Mouse (Mus musculus) midbrain, embryonic 10.5 days (tissue): ENCODE measurements at regions not wholly inside any gene's neighbourhood (a gene's known extent, or its start where the extent isn't known, plus 50 kb on each side); places are given as distances from the start of the nearest gene placed in this dataset.

Source experiments
- DNase-seq: peaks from one replicate; pipeline ENCODE4 v3.0.0-alpha.2; 2017; ENCODE audit warnings: low spot score
- H3K27ac ChIP-seq: fragments of 300-500 bp; sonication (generic); replicated peaks from 2 replicates; pipeline ENCODE4 v1.5.1; 2016; ENCODE audit warnings: mild to moderate bottlenecking
- H3K27me3 ChIP-seq: fragments of 300-500 bp; sonication (generic); 2 replicates; pipeline ENCODE4 v1.6.1; 2016; ENCODE audit warnings: low read depth, mild to moderate bottlenecking; ENCODE audit not compliant: poor library complexity, severe bottlenecking
- H3K36me3 ChIP-seq: fragments of 300-500 bp; sonication (generic); 2 replicates; pipeline ENCODE4 v1.6.1; 2016; ENCODE audit warnings: mild to moderate bottlenecking, moderate library complexity
- H3K4me1 ChIP-seq: fragments of 300-500 bp; sonication (generic); 2 replicates; pipeline ENCODE4 v1.6.1; 2016
- H3K4me3 ChIP-seq: fragments of 300-500 bp; sonication (generic); 2 replicates; pipeline ENCODE4 v1.5.1; 2016; ENCODE audit warnings: mild to moderate bottlenecking, moderate library complexity
- H3K9me3 ChIP-seq: fragments of 300-500 bp; sonication (generic); replicated peaks from 2 replicates; pipeline ENCODE4 v1.6.1; 2016; ENCODE audit warnings: mild to moderate bottlenecking
- WGBS: fragments of 180-500 bp; shearing (Covaris S2); methylation state at CpG from one replicate; pipeline ENCODE4 v1.1.7; 2016; 5-methylcytosine and 5-hydroxymethylcytosine counted together

GRCm38 (mm10) chr3:70145728-70146127 is 138.3 kb downstream of the Otol1 start:
- H3K4me1 ChIP-seq = no peaks in the 10 kb centered on the region
- H3K27ac ChIP-seq = no peak overlapping the region
- WGBS = 78% methylated on average over 1 of the region's 1 CpGs
- no peak overlapping the region for H3K4me3 ChIP-seq
- H3K36me3 ChIP-seq = no peaks in the 10 kb centered on the region
- DNase-seq = no peak
- H3K9me3 ChIP-seq = no peaks in the 10 kb centered on the region
- H3K27me3 ChIP-seq = no peaks in the 10 kb centered on the region

GRCm38 (mm10) chr3:70151156-70151555 is 143.7 kb downstream of the Otol1 start:
- no peak overlapping the region for H3K4me3 ChIP-seq
- 73% methylated on average over 5 of the region's 5 CpGs for WGBS
- 0 out of 2 replicates have a peak, but pooled peaks cover 3% of the 10 kb centered on the region for H3K4me1 ChIP-seq
- no peaks in the 10 kb centered on the region for H3K36me3 ChIP-seq
- no peak overlapping the region for H3K27ac ChIP-seq
- H3K9me3 ChIP-seq = no peaks in the 10 kb centered on the region
- H3K27me3 ChIP-seq = no peaks in the 10 kb centered on the region
- DNase-seq = no peak

- no peak overlapping the region for H3K27ac ChIP-seq
- H3K4me1 ChIP-seq = 0 out of 2 replicates have a peak, but pooled peaks cover 3% of the 10 kb centered on the region
- H3K4me3 ChIP-seq = no peak overlapping the region
- WGBS = 76% methylated on average over 9 of the region's 9 CpGs
- no peaks in the 10 kb centered on the region for H3K27me3 ChIP-seq
- DNase-seq = no peak
- no peaks in the 10 kb centered on the region for H3K9me3 ChIP-seq
- H3K36me3 ChIP-seq = no peaks in the 10 kb centered on the region
Observed at GRCm38 (mm10) chr3:70160043-70160442, 152.6 kb downstream of the Otol1 start.

DNA sequence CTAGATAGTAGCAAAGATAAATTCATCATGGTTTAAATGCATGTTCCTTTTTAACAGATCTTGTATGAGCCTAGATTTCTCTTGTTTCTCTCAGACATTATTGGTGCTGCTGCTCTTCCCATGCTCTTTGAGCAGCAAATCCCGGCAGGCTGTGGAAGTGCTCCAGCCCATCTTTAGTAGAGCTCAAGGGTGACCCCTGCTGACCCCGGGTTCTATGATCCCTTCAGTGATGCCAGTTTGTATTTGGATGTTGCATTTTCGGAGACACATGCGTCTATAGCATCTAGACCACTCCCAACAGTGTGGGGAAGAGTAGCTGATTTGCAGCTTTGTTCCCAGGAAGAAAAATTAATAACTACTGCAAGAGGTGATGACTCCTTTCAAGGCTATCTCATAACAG is 164.3 kb downstream of the Otol1 start:
- Histone ChIP-seq H3K4me3 (no peak overlapping the region), H3K9me3 (no peaks in the 10 kb centered on the region), H3K4me1 (no peaks in the 10 kb centered on the region), H3K36me3 (no peaks in the 10 kb centered on the region), H3K27me3 (no peaks in the 10 kb centered on the region), H3K27ac (no peak overlapping the region)
- no peak for DNase-seq
- WGBS = 59% methylated on average over 4 of the region's 4 CpGs

- WGBS = 96% methylated on average over 1 of the region's 1 CpGs
- Histone ChIP-seq H3K4me1 (no peaks in the 10 kb centered on the region), H3K27me3 (no peaks in the 10 kb centered on the region), H3K9me3 (no peaks in the 10 kb centered on the region), H3K4me3 (no peak overlapping the region), H3K36me3 (no peaks in the 10 kb centered on the region), H3K27ac (no peak overlapping the region)
- DNase-seq = no peak
Observed at GRCm38 (mm10) chr3:70176391-70176790, 169.0 kb downstream of the Otol1 start.

DNA sequence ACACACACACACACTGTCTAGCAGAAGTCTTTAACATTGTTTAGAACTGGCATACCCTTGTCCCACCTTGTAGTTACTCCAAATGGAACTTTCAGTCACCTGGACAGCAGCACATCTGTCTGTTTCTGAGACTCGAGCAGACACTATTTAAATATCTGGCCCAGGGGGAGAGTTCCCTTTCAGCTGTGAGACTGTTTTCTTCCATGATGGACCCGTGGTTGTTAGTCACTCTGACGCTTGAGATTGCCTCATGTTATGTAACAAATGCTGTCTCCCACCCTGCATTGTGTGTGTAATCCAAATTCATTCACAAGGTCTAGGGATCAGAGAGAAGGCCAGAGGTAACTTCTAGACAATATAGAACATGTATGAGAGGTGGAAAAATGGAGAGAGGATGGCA is 174.2 kb downstream of the Otol1 start:
- Histone ChIP-seq H3K4me1 (no peaks in the 10 kb centered on the region), H3K4me3 (no peak overlapping the region), H3K36me3 (no peaks in the 10 kb centered on the region), H3K27ac (no peak overlapping the region), H3K27me3 (no peaks in the 10 kb centered on the region), H3K9me3 (no peaks in the 10 kb centered on the region)
- DNase-seq = no peak
- 83% methylated on average over 3 of the region's 3 CpGs for WGBS

DNA sequence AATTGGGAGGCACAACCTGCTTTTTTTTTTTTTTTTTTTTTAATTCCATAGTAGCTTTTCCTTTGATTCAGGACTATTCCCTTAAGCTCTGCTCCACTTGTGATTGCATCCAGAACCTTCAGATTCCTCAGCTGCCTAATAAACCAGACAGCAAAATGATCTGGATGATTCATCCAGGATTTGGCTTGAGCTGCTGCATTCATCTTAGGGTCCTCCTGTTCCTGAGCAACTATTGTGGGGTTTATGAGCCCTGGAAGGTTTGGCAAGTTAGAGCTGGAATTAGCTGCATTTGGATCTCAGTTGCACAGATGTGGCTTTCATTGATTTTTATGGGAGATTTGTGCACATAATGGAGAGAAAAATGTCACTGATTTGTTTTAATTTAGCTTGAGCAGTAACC is 183.3 kb downstream of the Otol1 start:
- Histone ChIP-seq H3K27me3 (no peaks in the 10 kb centered on the region), H3K4me3 (no peak overlapping the region), H3K27ac (no peak overlapping the region), H3K9me3 (no peaks in the 10 kb centered on the region), H3K36me3 (no peaks in the 10 kb centered on the region), H3K4me1 (no peaks in the 10 kb centered on the region)
- DNase-seq = no peak

- 84% methylated on average over 3 of the region's 3 CpGs for WGBS
- no peak overlapping the region for H3K27ac ChIP-seq
- no peaks in the 10 kb centered on the region for H3K9me3 ChIP-seq
- no peaks in the 10 kb centered on the region for H3K36me3 ChIP-seq
- H3K27me3 ChIP-seq = no peaks in the 10 kb centered on the region
- H3K4me3 ChIP-seq = no peak overlapping the region
- H3K4me1 ChIP-seq = peaks cover 4% of the 10 kb centered on the region; the same call in 1 of the 2 replicates
- no peak for DNase-seq
Observed at GRCm38 (mm10) chr3:70196671-70197070, 189.3 kb downstream of the Otol1 start.

DNA sequence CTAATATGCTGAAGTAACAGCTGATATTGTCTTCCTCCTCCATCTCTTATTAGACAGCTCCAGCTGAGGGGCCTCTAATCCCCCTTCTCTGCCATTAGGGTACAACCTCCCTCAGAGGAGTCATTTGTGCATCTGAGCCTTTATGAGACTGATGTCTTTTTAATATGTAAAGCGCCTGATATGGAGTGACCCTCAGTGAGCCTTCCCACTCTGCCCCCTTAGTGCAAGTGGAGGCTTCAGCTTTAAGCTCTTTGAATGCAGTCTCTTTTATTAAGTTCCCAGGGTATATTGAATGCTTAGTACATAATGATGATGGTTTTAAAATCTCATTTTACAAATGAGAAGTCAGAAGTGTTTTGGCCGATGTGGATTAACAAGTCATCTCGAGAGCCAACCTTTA is 191.5 kb downstream of the Otol1 start:
- 85% methylated on average over 3 of the region's 3 CpGs for WGBS
- H3K4me1 ChIP-seq = peaks cover 4% of the 10 kb centered on the region; the same call in 1 of the 2 replicates
- no peak for DNase-seq

DNA sequence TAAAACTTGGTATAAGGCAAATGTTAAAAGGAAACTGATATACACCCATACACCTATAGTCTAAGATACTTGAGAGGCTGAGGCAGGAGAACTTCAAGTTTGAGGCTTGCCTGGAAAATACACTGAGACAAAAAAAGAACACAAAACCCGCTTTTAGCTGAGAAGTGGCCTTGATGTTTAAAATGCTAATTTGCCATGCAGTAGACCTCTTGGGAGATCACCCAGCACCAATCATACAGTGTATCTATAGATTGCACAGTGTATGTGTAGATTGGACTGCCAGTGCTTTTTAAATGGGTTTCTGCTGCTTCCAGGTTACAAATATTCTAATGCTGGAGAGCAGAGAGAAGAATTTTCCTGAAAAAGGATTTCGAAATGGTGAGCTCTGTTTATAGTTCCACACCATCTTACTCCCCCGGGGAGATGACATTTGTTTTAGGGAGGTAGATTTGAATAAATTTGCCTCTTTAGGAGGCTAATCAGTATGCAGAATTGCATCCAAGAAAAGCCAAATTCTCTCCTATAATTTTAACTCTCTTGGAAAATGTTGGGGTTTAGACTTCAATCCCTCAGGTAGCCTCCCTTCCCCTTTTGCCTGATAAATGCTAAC is 194.0 kb downstream of the Otol1 start:
- Histone ChIP-seq H3K27ac (no peak overlapping the region), H3K36me3 (no peaks in the 10 kb centered on the region), H3K9me3 (no peaks in the 10 kb centered on the region), H3K27me3 (no peaks in the 10 kb centered on the region), H3K4me3 (no peak overlapping the region), H3K4me1 (peaks cover 4% of the 10 kb centered on the region; the same call in 1 of the 2 replicates)
- DNase-seq = no peak
- WGBS = 78% methylated on average over 3 of the region's 3 CpGs

More for the DNA sequence above, 191.5 kb downstream of the Otol1 start:
- no peak overlapping the region for H3K4me3 ChIP-seq
- no peak overlapping the region for H3K27ac ChIP-seq
- H3K36me3 ChIP-seq = no peaks in the 10 kb centered on the region
- no peaks in the 10 kb centered on the region for H3K9me3 ChIP-seq
- H3K27me3 ChIP-seq = no peaks in the 10 kb centered on the region

DNA sequence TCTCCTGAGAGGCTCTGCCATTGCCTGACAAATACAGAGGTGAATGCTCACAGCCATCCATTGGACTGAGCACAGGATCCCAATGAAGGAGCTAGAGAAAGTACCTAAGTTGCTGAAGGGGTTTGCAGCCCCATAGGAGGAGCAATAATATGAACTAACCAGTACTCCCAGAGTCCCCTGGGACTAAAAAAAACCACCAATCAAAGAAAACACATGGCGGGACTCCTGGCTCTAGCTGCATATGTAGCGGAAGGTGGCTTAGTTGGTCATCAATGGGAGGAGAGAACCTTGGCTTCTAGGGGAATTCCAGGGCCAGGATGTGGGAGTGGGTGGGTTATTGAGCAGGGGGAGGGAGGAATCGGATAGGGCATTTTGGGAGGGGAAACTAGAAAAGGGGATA is 207.8 kb downstream of the Otol1 start:
- Histone ChIP-seq H3K27ac (no peak overlapping the region), H3K4me1 (0 out of 2 replicates have a peak, but pooled peaks cover 5% of the 10 kb centered on the region), H3K36me3 (no peaks in the 10 kb centered on the region), H3K4me3 (no peak overlapping the region), H3K9me3 (no peaks in the 10 kb centered on the region), H3K27me3 (no peaks in the 10 kb centered on the region)
- WGBS = 96% methylated on average over 3 of the region's 3 CpGs
- DNase-seq = no peak

DNA sequence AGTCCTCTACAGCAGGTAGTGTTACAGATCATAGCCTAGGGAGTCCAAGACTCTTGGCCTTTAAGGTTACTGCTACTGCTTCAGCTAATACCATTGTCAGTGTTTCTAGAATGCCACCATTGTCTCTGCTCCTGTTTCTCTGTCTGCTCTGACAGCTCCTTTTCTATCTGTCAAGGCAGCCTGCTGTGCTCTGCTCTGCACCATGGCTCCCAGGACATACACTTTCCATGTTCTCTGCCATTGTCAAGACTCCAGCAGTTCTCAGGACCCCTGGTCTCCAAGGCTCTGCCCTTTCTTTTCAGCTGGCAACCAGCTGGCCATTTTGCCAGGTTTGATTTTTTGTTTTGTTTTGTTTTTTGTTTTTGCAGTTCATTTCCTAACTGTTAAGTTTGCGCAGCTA is 208.7 kb downstream of the Otol1 start:
- H3K27me3 ChIP-seq = no peaks in the 10 kb centered on the region
- peak; percentile 20 for DNase-seq
- H3K4me3 ChIP-seq = no peak overlapping the region
- no peaks in the 10 kb centered on the region for H3K36me3 ChIP-seq
- H3K27ac ChIP-seq = no peak overlapping the region
- H3K9me3 ChIP-seq = no peaks in the 10 kb centered on the region
- 77% methylated on average over 1 of the region's 1 CpGs for WGBS
- H3K4me1 ChIP-seq = 0 out of 2 replicates have a peak, but pooled peaks cover 5% of the 10 kb centered on the region

DNA sequence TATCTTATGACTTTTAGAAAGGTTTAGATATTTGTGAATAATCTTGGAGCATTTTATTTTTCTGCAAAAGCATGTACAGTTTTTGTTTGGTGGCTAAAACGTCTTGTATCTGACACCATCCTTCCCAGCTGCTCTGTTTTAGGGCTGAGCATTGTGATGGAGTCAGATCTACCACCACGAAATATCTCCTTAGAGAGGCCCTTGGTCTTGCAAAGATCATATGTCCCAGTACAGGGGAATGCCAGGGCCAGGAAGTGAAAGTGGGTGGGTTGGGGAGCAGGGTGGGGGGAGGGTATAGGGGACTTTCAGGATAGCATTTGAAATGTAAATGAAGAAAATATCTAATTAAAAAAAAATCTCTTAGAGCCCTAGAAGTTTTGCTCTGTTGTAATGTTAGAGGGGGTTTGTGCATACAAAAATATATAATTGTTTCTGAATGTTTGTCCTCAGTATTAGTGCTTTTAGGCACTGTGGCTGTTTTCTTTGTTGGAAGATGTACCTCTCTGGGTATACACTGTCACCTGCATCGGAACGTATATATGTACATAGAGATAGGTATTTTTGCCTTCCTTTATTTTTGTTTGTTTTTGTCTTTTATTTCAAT is 211.4 kb downstream of the Otol1 start:
- no peak for DNase-seq
- Histone ChIP-seq H3K4me3 (no peak overlapping the region), H3K4me1 (0 out of 2 replicates have a peak, but pooled peaks cover 5% of the 10 kb centered on the region), H3K9me3 (no peaks in the 10 kb centered on the region), H3K27ac (no peak overlapping the region), H3K27me3 (no peaks in the 10 kb centered on the region), H3K36me3 (no peaks in the 10 kb centered on the region)
- 92% methylated on average over 4 of the region's 4 CpGs for WGBS
